Mouse (Mus musculus) left cerebral cortex, postnatal 36 days (tissue): ENCODE measurements at regions not wholly inside any gene's neighbourhood (a gene's known extent, or its start where the extent isn't known, plus 50 kb on each side); places are given as distances from the start of the nearest gene placed in this dataset.

Experiments used
- DNase-seq, 2 experiments: peaks; one replicate each; pipeline ENCODE4 v3.0.0; 2021 to 2022; ENCODE audit warnings: low spot score in 2 of 2, mixed read lengths in 1 of 2
- intact Hi-C: fragments of 180-260 bp; cut with DNase I; formaldehyde crosslinking; loops from one replicate; pipeline ENCODE4 v1.15.1; 2025

- intact Hi-C loops = no loop called here
- DNase-seq = no peak
Measured at GRCm38 (mm10) chr7:70047415-70047753, 319.2 kb downstream of the Nr2f2 start.

GRCm38 (mm10) chr7:70046691-70047414, 319.7 kb downstream of the Nr2f2 start:
- no peak for DNase-seq
- intact Hi-C loops = no loop called here

- no peak for DNase-seq
- intact Hi-C loops = no loop called here
Measured at GRCm38 (mm10) chr7:70037011-70037410, 329.5 kb downstream of the Nr2f2 start.

GRCm38 (mm10) chr7:70032857-70033256, 333.7 kb downstream of the Nr2f2 start:
- intact Hi-C loops = no loop called here
- no peak for DNase-seq

DNA sequence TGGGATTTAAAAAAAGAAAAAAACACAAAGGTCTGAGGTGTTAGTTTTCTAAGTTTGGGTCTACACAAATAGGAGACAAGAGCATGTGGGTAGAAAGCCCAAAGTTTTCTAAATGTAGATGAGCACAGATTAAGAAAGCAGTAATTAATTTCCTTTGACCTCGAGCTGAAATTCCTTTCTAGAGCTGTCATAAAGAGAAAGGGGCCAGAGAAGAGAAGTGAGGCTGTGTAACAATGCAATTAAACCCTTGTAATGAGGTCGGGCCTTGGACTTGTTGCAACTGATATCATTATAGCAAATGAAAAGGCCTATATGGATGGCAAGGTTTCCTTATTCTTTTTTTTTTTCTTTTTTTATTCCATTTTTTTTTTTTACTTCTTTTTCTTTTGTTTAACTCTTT, 337.2 kb downstream of the Nr2f2 start:
- no peak for DNase-seq
- intact Hi-C loops = no loop called here

DNA sequence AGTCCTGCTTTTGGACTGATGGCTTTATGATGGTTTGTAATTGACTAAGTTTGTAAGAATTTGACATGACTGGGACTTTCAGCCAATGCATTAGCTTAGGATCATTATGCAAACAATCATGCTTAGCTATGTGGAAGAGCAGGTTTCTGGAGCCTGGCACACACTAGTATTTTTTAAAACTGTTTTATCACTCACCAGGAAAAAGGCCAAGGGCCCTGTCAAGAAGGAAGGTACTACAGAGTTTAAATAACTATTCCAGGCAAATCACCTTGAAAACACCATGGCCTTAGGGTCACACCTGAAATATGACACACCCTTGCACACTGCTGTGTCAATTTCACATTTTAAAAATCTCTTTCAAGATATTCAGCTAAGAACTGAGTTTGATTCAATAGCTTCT, 341.0 kb downstream of the Nr2f2 start:
- intact Hi-C loops = no loop called here
- no peak for DNase-seq

GRCm38 (mm10) chr7:70016611-70017010, 349.9 kb downstream of the Nr2f2 start:
- DNase-seq = no peak
- intact Hi-C loops = no loop called here

GRCm38 (mm10) chr7:70003200-70003986, 363.1 kb downstream of the Nr2f2 start:
- no peak for DNase-seq
- intact Hi-C loops = no loop called here

- intact Hi-C loops = no loop called here
- DNase-seq = no peak
Measured at GRCm38 (mm10) chr7:69998756-69999155, 367.8 kb downstream of the Nr2f2 start.

DNA sequence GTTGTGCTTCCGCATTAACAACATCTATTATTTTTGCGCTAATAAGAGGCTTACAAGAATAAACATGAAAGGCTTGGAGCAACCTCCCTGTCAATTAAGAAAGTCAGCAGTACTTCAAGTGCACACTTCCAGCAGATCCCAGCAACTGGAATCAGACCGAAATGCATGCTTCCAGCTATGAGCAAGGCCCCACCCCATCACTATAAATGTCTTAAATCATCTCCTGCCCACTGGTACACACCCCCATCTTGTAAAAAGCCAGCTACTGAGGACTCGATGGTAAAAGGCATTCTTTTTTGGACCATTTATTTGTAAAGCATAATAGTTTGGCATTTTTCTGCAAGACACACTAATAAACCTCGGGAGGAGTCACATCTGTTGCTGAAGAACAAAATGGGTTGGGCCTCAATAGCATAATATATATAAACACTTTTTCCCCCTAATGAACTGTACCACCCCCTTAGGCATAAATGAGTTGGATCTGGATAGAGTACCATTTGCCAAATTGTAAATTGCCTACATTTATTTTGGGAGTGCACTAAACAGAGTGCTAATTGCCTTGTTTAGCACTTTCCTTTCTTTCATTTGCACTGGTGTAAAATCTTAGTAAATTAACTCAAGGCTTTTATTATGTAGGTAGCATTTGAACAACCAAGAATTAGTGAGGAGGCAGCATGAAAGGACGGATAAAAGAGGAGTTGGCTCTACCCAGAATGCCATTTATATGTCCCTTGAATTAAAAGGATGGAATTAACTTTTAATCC, 371.8 kb downstream of the Nr2f2 start:
- DNase-seq = no peak
- intact Hi-C loops = loop anchor here (5.0 kb wide), 1 partner anchor 343 kb away; no protein-coding TSS in a partner anchor

- no peak for DNase-seq
- intact Hi-C loops = loop anchor here (5.0 kb wide), 1 partner anchor 345 kb away; no protein-coding TSS in a partner anchor
Measured at GRCm38 (mm10) chr7:69992383-69993327, 373.9 kb downstream of the Nr2f2 start.

DNA sequence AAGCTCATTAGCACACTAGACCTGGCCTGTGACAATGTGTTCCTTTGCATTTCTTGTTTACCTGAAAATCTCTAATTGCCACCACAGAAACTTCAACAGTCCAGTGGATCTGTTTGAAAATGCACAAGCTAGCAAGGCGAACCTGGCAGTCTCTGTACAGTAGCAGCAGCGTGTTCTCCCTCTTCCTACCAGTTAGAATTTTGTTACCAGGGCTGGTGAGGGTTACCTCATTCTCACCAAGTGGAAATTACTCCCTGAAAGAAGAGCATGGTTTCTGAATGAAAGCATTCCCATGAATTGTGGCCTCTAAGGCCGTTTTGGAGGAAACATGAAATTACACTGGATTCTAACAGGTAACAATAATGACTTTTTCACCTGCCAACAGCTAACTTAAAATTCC, 374.6 kb downstream of the Nr2f2 start:
- no peak for DNase-seq
- intact Hi-C loops = loop anchor here (5.0 kb wide), 1 partner anchor 345 kb away; no protein-coding TSS in a partner anchor

GRCm38 (mm10) chr7:69988704-69989103, 377.8 kb downstream of the Nr2f2 start:
- intact Hi-C loops = no loop called here
- no peak for DNase-seq

- intact Hi-C loops = no loop called here
- no peak for DNase-seq
Measured at GRCm38 (mm10) chr7:69981301-69981700, 385.2 kb downstream of the Nr2f2 start.

GRCm38 (mm10) chr7:69976369-69976768, 390.2 kb downstream of the Nr2f2 start:
- DNase-seq = no peak
- intact Hi-C loops = no loop called here

- intact Hi-C loops = no loop called here
Measured at GRCm38 (mm10) chr7:69964002-69964401, 402.5 kb downstream of the Nr2f2 start.

GRCm38 (mm10) chr7:69950221-69950670, 416.3 kb downstream of the Nr2f2 start:
- intact Hi-C loops = no loop called here
- no peak for DNase-seq

More at GRCm38 (mm10) chr7:69964002-69964401, 402.5 kb downstream of the Nr2f2 start:
- no peak for DNase-seq

DNA sequence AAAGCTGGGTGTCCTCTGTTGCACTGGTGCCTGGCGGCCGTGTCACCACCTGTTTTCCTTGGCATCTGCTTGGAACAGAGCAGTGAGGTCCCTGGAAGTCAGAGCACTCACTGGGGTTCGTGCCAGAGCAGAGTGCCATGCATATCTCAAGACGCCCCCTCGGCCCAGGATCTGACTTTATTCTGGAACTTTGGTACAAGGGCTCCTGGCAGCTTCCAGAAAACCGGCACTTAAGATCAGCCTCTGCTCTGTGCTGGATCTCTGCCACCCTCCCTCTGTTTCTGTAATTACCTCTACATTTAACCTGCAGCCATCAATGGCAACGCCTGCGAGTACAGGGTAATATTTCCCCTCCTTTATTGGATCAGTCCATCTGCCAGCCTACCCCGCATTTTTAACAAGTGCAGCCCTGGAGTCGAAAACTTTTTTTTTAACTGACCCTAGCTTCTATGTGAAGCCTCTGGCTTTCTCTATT, 416.9 kb downstream of the Nr2f2 start:
- intact Hi-C loops = no loop called here
- DNase-seq = no peak

- DNase-seq = no peak
- intact Hi-C loops = no loop called here
Measured at GRCm38 (mm10) chr7:69946396-69946795, 420.1 kb downstream of the Nr2f2 start.
